Mouse (Mus musculus) neutrophil, adult 5-6 weeks (primary cell): Measurements from ENCODE around the gene Fbxo21. TPM values are rescaled to one million over a fixed set of nuclear protein-coding genes. Genes with fewer than 3 reads are reported as not detected.

ENCODE experiments used
- ATAC-seq: fragments of 151-379, 151-347 bp; 2 replicates; pipeline ENCODE4 v1.8.0; 2017; ENCODE audit warnings: mild to moderate bottlenecking, moderate TSS enrichment; ENCODE audit not compliant: insufficient number of reproducible peaks, poor library complexity, low FRiP score, severe bottlenecking; ENCODE audit errors: extremely low read depth
- total RNA-seq: library from RNA; stranded (forward); fragments of 200-1000 nt; gene quantifications from 2 replicates; pipeline ENCODE4 v1.2.3, GENCODE M21; 2017

The Fbxo21 gene
- total RNA-seq, 1 experiment from 2014 or later: 15.9 TPM

DNA sequence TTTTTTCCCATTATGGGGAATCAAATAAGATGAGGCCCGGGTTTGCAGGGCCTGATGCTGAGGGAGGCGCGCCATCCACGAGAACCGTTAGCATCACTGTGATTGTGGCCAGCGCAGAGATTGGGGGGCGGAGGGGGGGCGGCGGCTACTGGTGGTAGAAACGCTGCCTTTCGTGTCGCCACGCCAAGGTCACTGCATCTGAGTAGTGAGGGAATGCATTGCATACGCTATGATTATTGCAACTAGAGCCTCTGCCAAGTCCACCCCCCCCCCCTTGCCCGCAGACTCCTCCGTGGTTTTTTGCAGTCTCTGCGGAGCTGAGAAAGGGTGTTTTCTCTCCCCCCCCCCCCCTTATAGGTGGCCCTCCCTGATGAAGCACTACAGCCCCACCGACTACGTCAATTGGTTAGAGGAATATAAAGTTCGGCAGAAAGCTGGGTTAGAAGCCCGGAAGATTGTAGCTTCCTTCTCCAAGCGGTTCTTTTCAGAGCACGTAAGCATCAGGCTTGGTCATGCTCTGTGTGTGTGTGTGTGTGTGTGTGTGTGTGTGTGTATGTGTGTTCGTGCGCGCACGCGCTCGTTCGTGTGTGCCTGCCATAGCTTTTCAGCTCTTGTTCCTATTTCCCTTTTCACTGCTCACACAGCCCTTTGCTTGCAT lies 1.1 kb downstream of the Fbxo21 start:
- no peak for ATAC-seq

DNA sequence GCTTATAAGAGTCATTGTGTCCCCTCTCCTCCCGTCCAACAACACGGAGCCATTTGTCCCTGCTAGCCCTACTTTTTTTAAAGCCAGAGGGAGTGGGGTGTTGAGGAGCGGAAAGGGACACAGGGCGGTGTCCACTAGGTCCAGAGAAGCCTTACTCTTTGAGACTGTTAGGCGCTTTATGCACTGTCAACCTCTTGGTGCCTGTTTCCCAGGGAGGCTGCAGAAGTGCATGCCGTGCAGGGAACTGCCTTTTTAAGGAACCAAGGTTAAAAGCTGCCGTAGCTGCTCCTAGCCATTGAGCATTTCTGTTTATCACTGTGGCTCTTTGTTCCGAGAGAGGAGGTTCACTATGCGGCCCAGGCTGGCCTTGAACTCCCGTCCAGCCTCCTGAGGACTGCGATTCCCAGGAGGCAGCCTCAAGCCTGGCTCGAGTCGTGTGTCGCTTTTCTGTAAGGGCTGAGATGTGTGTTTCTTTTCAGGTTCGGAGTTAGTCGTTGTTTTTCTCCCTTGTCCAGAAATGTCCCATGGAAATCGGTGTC lies 1.7 kb downstream of the Fbxo21 start:
- ATAC-seq: no peak

GRCm38 (mm10) chr5:117979082-117979481 lies 2.6 kb downstream of the Fbxo21 start:
- no peak for ATAC-seq

- no peak for ATAC-seq
Measured at GRCm38 (mm10) chr5:117980921-117981320, 4.4 kb downstream of the Fbxo21 start.

DNA sequence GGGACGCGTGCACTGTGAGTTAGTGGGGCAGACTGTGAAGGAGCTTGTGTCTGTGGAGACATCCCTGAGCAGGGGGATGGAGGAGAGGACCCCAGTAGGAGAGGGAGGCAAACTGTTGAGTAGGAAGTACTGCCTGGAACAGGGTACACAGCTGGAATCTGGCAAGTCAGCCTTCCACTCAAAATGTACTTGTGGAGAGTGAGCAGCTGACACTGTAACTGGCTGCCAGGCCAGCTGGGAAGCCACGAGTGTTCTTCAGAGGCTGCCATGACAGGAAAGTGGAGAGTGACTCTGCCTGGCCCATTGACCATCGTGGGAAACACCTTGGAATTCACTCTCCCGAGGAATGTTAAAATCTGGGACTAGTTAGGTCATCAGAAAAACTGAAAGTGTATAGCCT lies 5.4 kb downstream of the Fbxo21 start:
- no peak for ATAC-seq

DNA sequence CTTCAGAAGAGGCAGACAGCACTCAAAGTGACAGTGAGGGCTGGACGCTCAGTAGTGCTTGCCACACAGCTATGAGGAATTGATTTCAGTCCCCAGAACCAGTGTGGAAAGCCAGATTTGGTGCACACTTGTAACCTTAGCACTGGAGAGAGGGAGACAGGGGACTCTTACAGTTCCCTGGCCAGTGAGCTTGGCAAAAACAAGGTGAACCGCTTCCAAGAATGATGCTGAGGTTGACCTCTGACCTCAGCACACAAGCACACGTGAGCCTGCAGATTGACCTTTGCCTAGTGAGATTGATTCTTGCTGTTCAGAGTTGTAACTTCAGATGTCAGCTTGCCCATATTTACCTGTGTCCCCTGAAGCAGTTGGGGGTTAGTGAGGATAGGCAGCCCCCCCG lies 9.8 kb downstream of the Fbxo21 start:
- no peak for ATAC-seq

DNA sequence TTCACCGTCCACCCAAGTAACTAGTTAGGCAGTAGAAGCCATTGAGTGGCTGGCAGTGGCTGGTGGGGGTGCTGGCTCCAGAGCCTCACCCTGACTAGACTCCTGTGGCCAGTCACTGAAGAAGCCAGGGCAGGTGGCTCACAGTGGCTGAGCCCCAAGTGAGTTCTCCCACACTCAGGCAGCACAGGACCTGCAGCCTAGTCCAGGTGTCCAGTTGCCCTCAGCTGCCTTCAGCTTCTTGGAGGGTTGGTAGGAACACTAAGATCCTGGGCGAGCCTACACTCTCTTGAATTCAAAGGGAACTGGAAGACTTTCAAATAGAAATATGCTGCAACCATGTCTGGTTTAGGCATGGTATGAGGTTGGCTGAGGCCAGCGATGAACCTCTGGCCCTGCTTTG lies 11.4 kb downstream of the Fbxo21 start:
- no peak for ATAC-seq

GRCm38 (mm10) chr5:117988367-117988766 lies 11.8 kb downstream of the Fbxo21 start:
- ATAC-seq: no peak

GRCm38 (mm10) chr5:117989773-117990172 lies 13.2 kb downstream of the Fbxo21 start:
- ATAC-seq: no peak

GRCm38 (mm10) chr5:117990957-117991356 lies 14.4 kb downstream of the Fbxo21 start:
- no peak for ATAC-seq

DNA sequence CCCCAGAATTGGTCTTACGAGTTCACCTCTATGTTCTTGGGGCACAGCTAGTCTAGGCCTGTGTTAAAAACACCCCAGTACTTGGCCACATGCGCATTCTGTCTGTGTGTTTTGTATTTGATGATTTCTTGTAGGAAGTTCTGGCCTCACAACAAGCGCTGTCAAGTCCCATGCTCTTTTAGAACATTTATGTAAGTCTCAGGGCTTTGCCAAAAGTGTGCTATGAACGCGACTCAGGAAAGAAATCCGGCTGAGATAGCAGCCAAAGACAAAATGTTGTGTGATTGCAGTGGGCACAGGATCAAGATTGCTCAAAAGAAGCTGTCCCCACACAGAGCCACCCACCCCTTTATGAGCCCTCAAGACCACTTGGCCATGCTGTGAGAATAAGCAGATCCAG lies 17.0 kb downstream of the Fbxo21 start:
- ATAC-seq: no peak

DNA sequence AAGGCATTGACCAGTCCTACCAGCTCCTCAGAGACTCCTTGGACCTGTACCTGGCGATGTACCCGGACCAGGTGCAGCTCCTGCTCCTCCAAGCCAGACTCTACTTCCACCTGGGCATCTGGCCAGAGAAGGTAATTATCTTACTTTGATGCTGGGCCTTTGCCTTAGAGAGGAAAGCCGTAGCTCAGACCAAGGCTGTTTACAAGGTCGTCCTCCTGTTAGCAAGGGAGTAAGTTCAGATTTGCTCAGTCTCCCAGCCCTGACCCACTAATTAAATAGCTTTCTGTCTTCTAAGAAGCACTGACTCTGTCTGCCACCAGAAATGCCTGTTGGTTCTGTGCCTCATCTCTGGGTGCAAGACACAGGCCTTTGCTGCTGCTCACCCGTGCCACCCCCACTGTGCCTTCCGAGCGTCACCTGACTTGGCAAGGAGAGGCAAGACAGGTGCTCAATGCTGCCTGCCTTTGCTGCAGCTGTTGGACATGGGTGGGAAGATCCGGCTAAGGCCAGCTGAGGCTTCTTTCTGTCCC lies 18.9 kb downstream of the Fbxo21 start:
- no peak for ATAC-seq

DNA sequence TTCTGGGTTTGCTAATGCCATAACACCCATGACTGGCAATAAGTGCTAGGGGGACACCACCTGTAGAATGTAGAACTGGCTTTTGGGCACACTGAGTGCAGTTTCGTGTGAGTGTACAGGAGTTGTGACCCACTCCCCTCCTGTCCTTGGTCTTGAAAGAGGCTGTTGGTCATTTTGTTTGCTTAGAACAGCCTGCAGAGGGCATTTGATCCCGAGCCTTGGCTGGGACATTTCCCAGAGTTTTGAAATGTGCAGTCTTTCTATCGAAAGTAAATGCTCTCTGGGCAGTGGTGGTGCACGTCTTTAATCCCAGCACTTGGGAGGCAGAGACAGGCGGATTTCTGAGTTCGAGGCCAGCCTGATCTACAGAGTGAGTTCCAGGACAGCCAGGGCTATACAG lies 19.4 kb downstream of the Fbxo21 start:
- no peak for ATAC-seq

DNA sequence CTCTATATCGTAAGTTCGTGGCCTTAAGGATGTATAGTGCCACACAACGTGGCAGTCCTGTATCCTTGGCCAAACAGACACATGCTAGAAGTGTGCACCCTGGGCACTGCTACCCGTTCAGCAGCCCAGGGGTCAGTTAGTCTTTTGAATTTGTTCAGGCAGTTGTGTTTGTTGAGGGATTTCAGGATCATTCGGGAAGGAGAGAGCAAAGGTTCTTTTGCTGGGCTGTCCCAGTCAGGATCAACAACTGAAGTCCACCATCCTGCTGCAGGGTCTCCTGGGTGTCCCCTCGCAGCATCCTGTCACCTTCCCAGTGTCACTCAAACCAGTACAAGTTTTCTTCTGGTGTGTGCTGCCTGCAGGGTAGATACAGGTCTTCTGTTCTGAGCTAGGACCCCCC lies 20.1 kb downstream of the Fbxo21 start:
- ATAC-seq: no peak

- ATAC-seq: no peak
Measured at GRCm38 (mm10) chr5:117997434-117997970, 21.0 kb downstream of the Fbxo21 start.

DNA sequence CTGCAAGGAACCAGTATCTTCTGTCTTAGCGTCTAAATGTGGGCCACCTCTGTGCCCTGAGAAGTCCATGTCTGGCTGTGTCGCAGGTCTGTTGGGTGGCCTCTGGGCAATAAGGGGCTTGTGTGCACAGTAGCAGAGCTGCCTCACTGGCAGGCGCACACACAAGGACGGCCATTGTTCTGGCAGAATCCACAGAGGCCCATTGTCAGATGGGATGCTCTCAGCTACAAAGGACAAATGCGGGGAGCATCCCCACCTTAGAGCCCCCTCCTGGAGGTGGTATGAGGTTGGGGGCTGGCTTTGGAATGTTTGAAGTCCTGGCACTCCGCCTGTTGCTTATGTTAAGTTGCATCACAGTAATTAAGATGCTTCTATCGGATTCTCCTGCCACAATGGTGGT lies 22.5 kb downstream of the Fbxo21 start:
- ATAC-seq: no peak

- no peak for ATAC-seq
Measured at GRCm38 (mm10) chr5:117999584-117999983, 23.1 kb downstream of the Fbxo21 start.

- no peak for ATAC-seq
Measured at GRCm38 (mm10) chr5:118002059-118002458, 25.5 kb downstream of the Fbxo21 start.

DNA sequence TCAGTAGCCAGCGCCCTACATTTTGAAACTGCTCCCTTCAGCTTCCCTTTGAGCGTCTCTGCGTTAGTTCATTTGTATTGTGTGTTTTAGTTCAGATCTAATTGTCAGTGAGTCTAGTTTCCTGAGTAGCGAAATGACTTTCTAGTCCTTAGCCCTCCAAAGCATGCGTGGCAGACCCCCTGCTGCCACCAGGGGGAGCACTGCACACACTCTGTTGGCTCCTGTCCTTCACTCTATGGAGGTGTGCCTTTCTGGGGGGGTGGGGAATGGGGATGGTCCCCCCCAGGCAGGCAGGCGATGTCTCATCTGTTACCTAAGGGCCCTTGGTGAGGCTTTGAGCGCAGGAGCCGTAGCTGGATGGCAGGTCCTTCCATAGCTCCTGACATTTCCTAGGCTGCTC lies 28.1 kb downstream of the Fbxo21 start:
- no peak; the same call in 1 of the 2 replicates for ATAC-seq

- ATAC-seq: no peak
Measured at GRCm38 (mm10) chr5:118005728-118006127, 29.2 kb downstream of the Fbxo21 start.

- ATAC-seq: no peak
Measured at GRCm38 (mm10) chr5:118008344-118008743, 31.8 kb downstream of the Fbxo21 start.
